Mouse (Mus musculus): ENCODE data around the gene Tas2r123. TPM values are rescaled to one million over a fixed set of nuclear protein-coding genes. Genes with fewer than 3 reads are reported as not detected.

The Tas2r123 gene
- not detected for total RNA-seq (2022)

GRCm38 (mm10) chr6:132846842-132847241 lies at the start of gene Tas2r123:
Tas2r123 (plus strand) TSS chr6:132847142.
- DNase-seq (ENCODE audit: low spot score in 2 of 2) = no peak

GRCm38 (mm10) chr6:132802518-132802917 lies 44.4 kb upstream of the Tas2r123 start, which contains the start of gene Tas2r117:
Tas2r117 (plus strand) TSS chr6:132802818.
- DNase-seq (ENCODE audit: low spot score in 2 of 2) = no peak

GRCm38 (mm10) chr6:132855138-132855537 lies 8.2 kb downstream of the Tas2r123 start, which contains the start of gene Tas2r116:
Tas2r116 (plus strand) TSS chr6:132855438.
- no peak for DNase-seq (ENCODE audit: low spot score in 2 of 2)

GRCm38 (mm10) chr6:132867708-132868107 lies 20.8 kb downstream of the Tas2r123 start, which contains the start of gene Tas2r110:
Tas2r110 (plus strand) TSS chr6:132868008.
- DNase-seq (ENCODE audit: low spot score in 2 of 2) = no peak

GRCm38 (mm10) chr6:132892711-132893110 lies 45.8 kb downstream of the Tas2r123 start, which contains the start of gene Tas2r113:
Tas2r113 (plus strand) TSS chr6:132893011.
- DNase-seq (ENCODE audit: low spot score in 2 of 2) = no peak

Other genes with a start within 250 kb of the Tas2r123 start
- not detected for gene A630073D07Rik, start 195.6 kb upstream of the Tas2r123 start, total RNA-seq (2022)
- not detected for gene Tas2r120, start 190.2 kb upstream of the Tas2r123 start, total RNA-seq (2022)
- gene Tas2r121, start 146.1 kb upstream of the Tas2r123 start, total RNA-seq (2022) = not detected
- not detected for gene Tas2r122, start 135.2 kb upstream of the Tas2r123 start, total RNA-seq (2022)
- not detected for gene Tas2r115, start 109.1 kb upstream of the Tas2r123 start, total RNA-seq (2022)
- gene Tas2r124, start 92.4 kb upstream of the Tas2r123 start, total RNA-seq (2022) = not detected
- not detected for gene Tas2r102, start 85.0 kb upstream of the Tas2r123 start, total RNA-seq (2022)
- gene Tas2r136, start 69.0 kb upstream of the Tas2r123 start, total RNA-seq (2022) = not detected
- not detected for gene Tas2r117, start 44.3 kb upstream of the Tas2r123 start, total RNA-seq (2022)
- not detected for gene Tas2r116, start 8.3 kb downstream of the Tas2r123 start, total RNA-seq (2022)
- not detected for gene Tas2r110, start 20.9 kb downstream of the Tas2r123 start, total RNA-seq (2022)
- gene Tas2r113, start 45.9 kb downstream of the Tas2r123 start, total RNA-seq (2022) = not detected
- not detected for gene Tas2r125, start 62.5 kb downstream of the Tas2r123 start, total RNA-seq (2022)
- not detected for gene Tas2r129, start 104.0 kb downstream of the Tas2r123 start, total RNA-seq (2022)
- gene Tas2r131, start 110.8 kb downstream of the Tas2r123 start, total RNA-seq (2022) = not detected
- gene Tas2r109, start 133.8 kb downstream of the Tas2r123 start, total RNA-seq (2022) = not detected
- not detected for gene Tas2r103, start 190.0 kb downstream of the Tas2r123 start, total RNA-seq (2022)
- gene Tas2r140, start 208.7 kb downstream of the Tas2r123 start, total RNA-seq (2022) = not detected